Mouse (Mus musculus) hindbrain, embryonic 15.5 days (tissue): ENCODE data around the gene Cyb5d1. TPM values are rescaled to one million over a fixed set of nuclear protein-coding genes. Genes with fewer than 3 reads are reported as not detected.

Experiments used
- ATAC-seq: fragments of 200-750 bp; cut with Nextera tagmentation; 2 replicates; pipeline ENCODE4 v1.8.0; 2017; ENCODE audit warnings: low read depth, moderate number of reproducible peaks, moderate TSS enrichment; ENCODE audit not compliant: low FRiP score
- H3K27ac ChIP-seq: fragments of 300-500 bp; sonication (generic); replicated peaks from 2 replicates; pipeline ENCODE4 v1.5.1; 2015; ENCODE audit warnings: mild to moderate bottlenecking, inconsistent platforms
- H3K27me3 ChIP-seq: fragments of 300-500 bp; sonication (generic); 2 replicates; pipeline ENCODE4 v1.6.1; 2015; ENCODE audit warnings: control low read depth, inconsistent platforms
- H3K36me3 ChIP-seq: fragments of 300-500 bp; sonication (generic); 2 replicates; pipeline ENCODE4 v1.6.1; 2015; ENCODE audit warnings: control low read depth, inconsistent platforms
- H3K4me1 ChIP-seq: fragments of 300-500 bp; sonication (generic); replicated peaks from 2 replicates; pipeline ENCODE4 v1.6.1; 2015; ENCODE audit warnings: control low read depth, inconsistent platforms
- H3K4me2 ChIP-seq: fragments of 300-500 bp; sonication (generic); 2 replicates; pipeline ENCODE4 v1.6.1; 2015; ENCODE audit warnings: moderate library complexity, mild to moderate bottlenecking, inconsistent platforms
- H3K4me3 ChIP-seq: fragments of 300-500 bp; sonication (generic); 2 replicates; pipeline ENCODE4 v1.5.1; 2015; ENCODE audit warnings: mild to moderate bottlenecking, inconsistent platforms
- H3K9ac ChIP-seq: fragments of 300-500 bp; sonication (generic); 2 replicates; pipeline ENCODE4 v1.6.1; 2015; ENCODE audit warnings: inconsistent platforms
- H3K9me3 ChIP-seq: fragments of 300-500 bp; sonication (generic); 2 replicates; pipeline ENCODE4 v1.6.1; 2016; ENCODE audit warnings: control low read depth, inconsistent platforms
- WGBS: fragments of 180-500 bp; shearing (Covaris S2); methylation state at CpG from one replicate; pipeline ENCODE4 v1.1.7; 2015; 5-methylcytosine and 5-hydroxymethylcytosine counted together
- polyA plus RNA-seq: library from polyadenylated mRNA; unstranded; fragments of >200 nt; fragmentation: Nextera tagmentation; extraction: Ambion mirVana; gene quantifications from 2 replicates; pipeline ENCODE4 v1.2.1, GENCODE M21; 2015

The Cyb5d1 gene
- polyA plus RNA-seq, 1 experiment from 2014 or later = 33.5 TPM

- H3K4me1 ChIP-seq = no peaks in the 10 kb centered on the region
- H3K27me3 ChIP-seq = no peaks in the 10 kb centered on the region
- H3K9me3 ChIP-seq = no peaks in the 10 kb centered on the region
- H3K4me3 ChIP-seq = no peak overlapping the region
- no peaks in the 10 kb centered on the region for H3K36me3 ChIP-seq
- H3K4me2 ChIP-seq = no peak overlapping the region
- no peak overlapping the region for H3K9ac ChIP-seq
- no peak for ATAC-seq
- no peak overlapping the region for H3K27ac ChIP-seq
- WGBS = 70% methylated on average over 10 of the region's 10 CpGs
Observed at GRCm38 (mm10) chr11:69382478-69383105, 12.8 kb downstream of the Cyb5d1 start.

GRCm38 (mm10) chr11:69381356-69381755, 14.1 kb downstream of the Cyb5d1 start:
- 78% methylated on average over 6 of the region's 6 CpGs for WGBS
- ATAC-seq = no peak
- no peaks in the 10 kb centered on the region for H3K36me3 ChIP-seq
- no peak overlapping the region for H3K4me3 ChIP-seq
- no peaks in the 10 kb centered on the region for H3K9me3 ChIP-seq
- H3K4me2 ChIP-seq = no peak overlapping the region
- no peaks in the 10 kb centered on the region for H3K27me3 ChIP-seq
- H3K4me1 ChIP-seq = no peaks in the 10 kb centered on the region
- no peak overlapping the region for H3K9ac ChIP-seq
- H3K27ac ChIP-seq = no peak overlapping the region

- Histone ChIP-seq H3K4me2 (no peak overlapping the region), H3K4me3 (no peak overlapping the region), H3K27ac (no peak overlapping the region), H3K27me3 (no peaks in the 10 kb centered on the region), H3K9me3 (no peaks in the 10 kb centered on the region), H3K4me1 (no peaks in the 10 kb centered on the region), H3K36me3 (no peaks in the 10 kb centered on the region), H3K9ac (no peak overlapping the region)
- ATAC-seq = no peak
- WGBS = 89% methylated on average over 3 of the region's 3 CpGs
Observed at GRCm38 (mm10) chr11:69379600-69379999, 15.8 kb downstream of the Cyb5d1 start.

GRCm38 (mm10) chr11:69377766-69378165, 17.7 kb downstream of the Cyb5d1 start:
- Histone ChIP-seq H3K4me1 (no peaks in the 10 kb centered on the region; the same call in 1 of the 2 replicates), H3K9ac (no peak overlapping the region), H3K9me3 (no peaks in the 10 kb centered on the region), H3K4me2 (no peak overlapping the region), H3K36me3 (no peaks in the 10 kb centered on the region), H3K27ac (no peak overlapping the region), H3K4me3 (no peak overlapping the region), H3K27me3 (no peaks in the 10 kb centered on the region)
- 77% methylated on average over 3 of the region's 3 CpGs for whole genome bisulfite sequencing
- no peak for ATAC-seq

GRCm38 (mm10) chr11:69375646-69376045, 19.8 kb downstream of the Cyb5d1 start:
- Histone ChIP-seq H3K27me3 (no peaks in the 10 kb centered on the region), H3K4me1 (peaks cover 21% of the 10 kb centered on the region), H3K4me3 (no peak overlapping the region), H3K9ac (no peak overlapping the region), H3K4me2 (no peak overlapping the region), H3K36me3 (no peaks in the 10 kb centered on the region), H3K27ac (no peak overlapping the region), H3K9me3 (no peaks in the 10 kb centered on the region)
- ATAC-seq = no peak
- WGBS = 90% methylated on average over 4 of the region's 4 CpGs

- Histone ChIP-seq H3K4me2 (no peak overlapping the region), H3K27ac (no peak overlapping the region), H3K27me3 (no peaks in the 10 kb centered on the region), H3K9me3 (no peaks in the 10 kb centered on the region), H3K4me1 (peaks cover 26% of the 10 kb centered on the region), H3K9ac (no peak overlapping the region), H3K36me3 (no peaks in the 10 kb centered on the region), H3K4me3 (no peak overlapping the region)
- 94% methylated on average over 16 of the region's 16 CpGs for WGBS
- no peak for ATAC-seq
Observed at GRCm38 (mm10) chr11:69373223-69373965, 22.0 kb downstream of the Cyb5d1 start.

- no peak overlapping the region; the same call in 1 of the 2 replicates for H3K4me2 ChIP-seq
- H3K4me3 ChIP-seq = no peak overlapping the region
- peak overlapping the region; percentile 75 for H3K27ac ChIP-seq
Observed at GRCm38 (mm10) chr11:69372780-69373170, 22.7 kb downstream of the Cyb5d1 start.

GRCm38 (mm10) chr11:69372056-69372779, 23.2 kb downstream of the Cyb5d1 start:
- Histone ChIP-seq H3K36me3 (no peaks in the 10 kb centered on the region), H3K9me3 (no peaks in the 10 kb centered on the region), H3K4me3 (no peak overlapping the region; the same call in 1 of the 2 replicates), H3K4me1 (peaks cover 36% of the 10 kb centered on the region), H3K4me2 (peak overlapping the region; percentile 45), H3K27ac (peak overlapping the region; percentile 75), H3K9ac (0 out of 2 replicates have a peak overlapping the region, but pooled peaks have one; percentile 24), H3K27me3 (no peaks in the 10 kb centered on the region)
- no peak for ATAC-seq
- WGBS = 29% methylated on average over 12 of the region's 12 CpGs

More at GRCm38 (mm10) chr11:69372780-69373170, 22.7 kb downstream of the Cyb5d1 start:
- Histone ChIP-seq H3K9ac (no peak overlapping the region), H3K36me3 (no peaks in the 10 kb centered on the region), H3K4me1 (peaks cover 30% of the 10 kb centered on the region), H3K27me3 (no peaks in the 10 kb centered on the region), H3K9me3 (no peaks in the 10 kb centered on the region)
- ATAC-seq = no peak
- WGBS = 64% methylated on average over 3 of the region's 3 CpGs

GRCm38 (mm10) chr11:69371601-69372000, 23.8 kb downstream of the Cyb5d1 start:
- no peak for ATAC-seq
- H3K4me1 ChIP-seq = peaks cover 39% of the 10 kb centered on the region
- H3K4me3 ChIP-seq = no peak overlapping the region; the same call in 1 of the 2 replicates
- no peaks in the 10 kb centered on the region for H3K27me3 ChIP-seq
- H3K36me3 ChIP-seq = no peaks in the 10 kb centered on the region
- H3K27ac ChIP-seq = peak overlapping the region; percentile 75
- 19% methylated on average over 12 of the region's 12 CpGs for WGBS
- peak overlapping the region; percentile 24; the same call in 1 of the 2 replicates for H3K9ac ChIP-seq
- H3K4me2 ChIP-seq = peak overlapping the region; percentile 45
- H3K9me3 ChIP-seq = no peaks in the 10 kb centered on the region

GRCm38 (mm10) chr11:69370817-69371215, 24.6 kb downstream of the Cyb5d1 start:
- no peak for ATAC-seq
- Histone ChIP-seq H3K27ac (peak overlapping the region; percentile 75), H3K9me3 (no peaks in the 10 kb centered on the region), H3K36me3 (no peaks in the 10 kb centered on the region), H3K4me2 (peak overlapping the region; percentile 45), H3K4me3 (peak overlapping the region; percentile 8; the same call in 1 of the 2 replicates), H3K27me3 (no peaks in the 10 kb centered on the region), H3K9ac (no peak overlapping the region), H3K4me1 (peaks cover 44% of the 10 kb centered on the region)
- 12% methylated on average over 9 of the region's 9 CpGs for WGBS

- no peak for ATAC-seq
Observed at GRCm38 (mm10) chr11:69369990-69370816, 25.2 kb downstream of the Cyb5d1 start.

More at GRCm38 (mm10) chr11:69369990-69370816, 25.2 kb downstream of the Cyb5d1 start:
- Histone ChIP-seq H3K4me1 (peaks cover 51% of the 10 kb centered on the region), H3K36me3 (no peaks in the 10 kb centered on the region), H3K27ac (peak overlapping the region; percentile 100), H3K27me3 (no peaks in the 10 kb centered on the region), H3K4me2 (peak overlapping the region; percentile 88), H3K9ac (peak overlapping the region; percentile 99), H3K4me3 (peak overlapping the region; percentile 91), H3K9me3 (no peaks in the 10 kb centered on the region)
- 14% methylated on average over 2 of the region's 2 CpGs for WGBS
